9 mouse cellular contexts compared by ENCODE assay signal in genomic region chr10:77221108-77221507, GRCm38 (mm10). TPM values are rescaled to one million over a fixed set of nuclear protein-coding genes. Genes with fewer than 3 reads are reported as not detected.
A peak's percentile ranks its signal among the peaks of the same experiment; 100 is the strongest.
DNase-seq lines count a peak whose midpoint lies in the region; ATAC-seq and TF ChIP-seq lines count a peak whose summit lies in the region.
"Had no signal": no experiment of that assay in that cellular context is flagged by ENCODE, and none has a peak within 500 bp of the region (broad histone marks: within the 10 kb centered on the region; RNA-seq: fewer than 3 reads in every experiment).

No protein-coding gene starts in this region.

- peak overlapping the region; percentile 84 for H3K27ac ChIP-seq in heart, embryonic 13.5 days (replicated peaks)
- peak overlapping the region; percentile 95 for H3K27ac ChIP-seq in liver, embryonic 13.5 days
- H3K27ac ChIP-seq in stomach, embryonic 14.5 days (ENCODE audit: low read length) = peak overlapping the region; percentile 67
- no peak overlapping the region for H3K27ac ChIP-seq in hindbrain, embryonic 16.5 days (ENCODE audit: low read depth, low read length)
- H3K27ac ChIP-seq in forebrain, embryonic 16.5 days (ENCODE audit: low read length) = no peak overlapping the region
- H3K27ac ChIP-seq in hindbrain, embryonic 14.5 days = no peak overlapping the region

- DNase-seq in lung, adult 18-20 months = peak; percentile 41 to 47
- DNase-seq in lung, adult 2 months = no peak
- peak; percentile 73 for DNase-seq in liver, embryonic 13.5 days
- no peak for DNase-seq in hindbrain, embryonic 14.5 days (ENCODE audit: low spot score)

- 6% methylated on average over 11 of the region's 11 CpGs for WGBS in lung, adult 2 months
- 2% methylated on average over 11 of the region's 11 CpGs for WGBS in heart, embryonic 13.5 days
- WGBS in liver, embryonic 13.5 days (ENCODE audit: insufficient replicate concordance) = 2% methylated on average over 11 of the region's 11 CpGs
- 11% methylated on average over 11 of the region's 11 CpGs for WGBS in stomach, embryonic 14.5 days
- WGBS in hindbrain, embryonic 16.5 days = 81% methylated on average over 11 of the region's 11 CpGs
- 83% methylated on average over 11 of the region's 11 CpGs for WGBS in forebrain, embryonic 16.5 days
- WGBS in hindbrain, embryonic 14.5 days = 83% methylated on average over 11 of the region's 11 CpGs

- H3K4me2 ChIP-seq in heart, embryonic 13.5 days = peak overlapping the region; percentile 53
- peak overlapping the region; percentile 66 for H3K4me2 ChIP-seq in liver, embryonic 13.5 days
- H3K4me2 ChIP-seq in stomach, embryonic 14.5 days (replicated peaks; ENCODE audit: low read depth, low read length) = no peak overlapping the region
- H3K4me2 ChIP-seq in hindbrain, embryonic 16.5 days (ENCODE audit: low read length) = no peak overlapping the region
- no peak overlapping the region for H3K4me2 ChIP-seq in forebrain, embryonic 16.5 days (ENCODE audit: low read length)
- no peak overlapping the region for H3K4me2 ChIP-seq in hindbrain, embryonic 14.5 days (replicated peaks)
- H3K4me2 ChIP-seq: midbrain, embryonic 11.5 days had no signal

- TF ChIP-seq CTCF in lung, adult 2 months (IDR thresholded peaks at IDR 0.05; ENCODE audit: insufficient read depth, low read length) = no peak

- no peak overlapping the region for H3K4me3 ChIP-seq in lung, adult 2 months (replicated peaks; ENCODE audit: extremely low read depth, low read depth, low read length)
- peak overlapping the region; percentile 14; the same call in 1 of the 2 replicates for H3K4me3 ChIP-seq in heart, embryonic 13.5 days
- H3K4me3 ChIP-seq in liver, embryonic 13.5 days (replicated peaks) = peak overlapping the region; percentile 51
- no peak overlapping the region for H3K4me3 ChIP-seq in stomach, embryonic 14.5 days (ENCODE audit: low read depth, low read length)
- no peak overlapping the region for H3K4me3 ChIP-seq in hindbrain, embryonic 16.5 days (ENCODE audit: low read length)
- no peak overlapping the region for H3K4me3 ChIP-seq in forebrain, embryonic 16.5 days (replicated peaks; ENCODE audit: low read length)
- H3K4me3 ChIP-seq in hindbrain, embryonic 14.5 days (replicated peaks; ENCODE audit: low read length) = no peak overlapping the region

- H3K4me1 ChIP-seq in lung, adult 2 months (ENCODE audit: control insufficient read depth, insufficient read depth, low read length) = peaks cover 3% of the 10 kb centered on the region
- H3K4me1 ChIP-seq in heart, embryonic 13.5 days = peaks cover 75% of the 10 kb centered on the region
- peaks cover 98% of the 10 kb centered on the region for H3K4me1 ChIP-seq in liver, embryonic 13.5 days (replicated peaks)
- peaks cover 7% of the 10 kb centered on the region; the same call in 1 of the 2 replicates for H3K4me1 ChIP-seq in stomach, embryonic 14.5 days (ENCODE audit: control insufficient read depth, insufficient read depth, low read length)
- H3K4me1 ChIP-seq in hindbrain, embryonic 16.5 days (ENCODE audit: control insufficient read depth, insufficient read depth, low read depth, low read length) = no peaks in the 10 kb centered on the region
- H3K4me1 ChIP-seq in forebrain, embryonic 16.5 days (replicated peaks; ENCODE audit: control insufficient read depth, insufficient read depth, low read length) = no peaks in the 10 kb centered on the region
- no peaks in the 10 kb centered on the region for H3K4me1 ChIP-seq in hindbrain, embryonic 14.5 days (replicated peaks; ENCODE audit: control insufficient read depth, insufficient read depth, low read length)

- no peaks in the 10 kb centered on the region for H3K9me3 ChIP-seq in heart, embryonic 13.5 days
- no peaks in the 10 kb centered on the region for H3K9me3 ChIP-seq in liver, embryonic 13.5 days (replicated peaks)
- no peaks in the 10 kb centered on the region for H3K9me3 ChIP-seq in stomach, embryonic 14.5 days (ENCODE audit: control insufficient read depth, low read depth, low read length)
- H3K9me3 ChIP-seq in hindbrain, embryonic 16.5 days (ENCODE audit: control insufficient read depth, low read length) = no peaks in the 10 kb centered on the region
- H3K9me3 ChIP-seq in forebrain, embryonic 16.5 days (ENCODE audit: control insufficient read depth, low read length) = no peaks in the 10 kb centered on the region
- no peaks in the 10 kb centered on the region for H3K9me3 ChIP-seq in hindbrain, embryonic 14.5 days (ENCODE audit: control insufficient read depth, low read length)

- ATAC-seq in heart, embryonic 13.5 days (ENCODE audit: extremely low read depth, insufficient number of reproducible peaks, low FRiP score, low TSS enrichment) = peak; percentile 49; the same call in 1 of the 2 replicates
- peak; percentile 90 for ATAC-seq in liver, embryonic 13.5 days (ENCODE audit: low read depth)
- peak; percentile 74; the same call in 1 of the 2 replicates for ATAC-seq in stomach, embryonic 14.5 days (ENCODE audit: insufficient number of reproducible peaks, insufficient read depth, low FRiP score, low read depth)
- no peak for ATAC-seq in hindbrain, embryonic 16.5 days
- no peak for ATAC-seq in forebrain, embryonic 16.5 days
- no peak for ATAC-seq in hindbrain, embryonic 14.5 days (ENCODE audit: low FRiP score)

- no peaks in the 10 kb centered on the region for H3K27me3 ChIP-seq in heart, embryonic 13.5 days (replicated peaks)
- no peaks in the 10 kb centered on the region for H3K27me3 ChIP-seq in liver, embryonic 13.5 days
- H3K27me3 ChIP-seq in stomach, embryonic 14.5 days (ENCODE audit: control insufficient read depth, insufficient read depth, low read length) = no peaks in the 10 kb centered on the region
- H3K27me3 ChIP-seq in hindbrain, embryonic 16.5 days (replicated peaks; ENCODE audit: control insufficient read depth, insufficient read depth, low read length) = no peaks in the 10 kb centered on the region
- H3K27me3 ChIP-seq in forebrain, embryonic 16.5 days (replicated peaks; ENCODE audit: control insufficient read depth, insufficient read depth, low read length) = no peaks in the 10 kb centered on the region
- H3K27me3 ChIP-seq in hindbrain, embryonic 14.5 days (ENCODE audit: control insufficient read depth, insufficient read depth, low read length) = no peaks in the 10 kb centered on the region

- no peaks in the 10 kb centered on the region for H3K36me3 ChIP-seq in heart, embryonic 13.5 days
- H3K36me3 ChIP-seq in liver, embryonic 13.5 days = no peaks in the 10 kb centered on the region
- H3K36me3 ChIP-seq in stomach, embryonic 14.5 days (ENCODE audit: control insufficient read depth, insufficient read depth, low read length) = no peaks in the 10 kb centered on the region
- no peaks in the 10 kb centered on the region for H3K36me3 ChIP-seq in hindbrain, embryonic 16.5 days (ENCODE audit: control insufficient read depth, insufficient read depth, low read length)
- no peaks in the 10 kb centered on the region for H3K36me3 ChIP-seq in forebrain, embryonic 16.5 days (ENCODE audit: control insufficient read depth, insufficient read depth)
- H3K36me3 ChIP-seq in hindbrain, embryonic 14.5 days (replicated peaks; ENCODE audit: control insufficient read depth, insufficient read depth) = no peaks in the 10 kb centered on the region

- TF ChIP-seq POLR2A in lung, adult 2 months (IDR thresholded peaks at IDR 0.05; ENCODE audit: borderline replicate concordance, extremely low read depth, low read depth, low read length) = no peak

- H3K9ac ChIP-seq in heart, embryonic 13.5 days = peak overlapping the region; percentile 56
- peak overlapping the region; percentile 75 for H3K9ac ChIP-seq in liver, embryonic 13.5 days
- H3K9ac ChIP-seq in stomach, embryonic 14.5 days (replicated peaks; ENCODE audit: low read depth, low read length) = no peak overlapping the region
- H3K9ac ChIP-seq in hindbrain, embryonic 16.5 days (ENCODE audit: low read depth, low read length) = no peak overlapping the region
- H3K9ac ChIP-seq in forebrain, embryonic 16.5 days (replicated peaks; ENCODE audit: low read depth, low read length) = no peak overlapping the region
- H3K9ac ChIP-seq in hindbrain, embryonic 14.5 days = no peak overlapping the region

RNA-seq across cellular contexts. Expression of gene Pofut2, which starts 37.9 kb away (rescaled TPM):
- 81.3 and 81.6 TPM in 2 replicates for polyA plus RNA-seq in lung, adult 2 months (2012; rRNA removed)
- 120 and 122 TPM in 2 replicates for polyA plus RNA-seq in heart, embryonic 13.5 days (2015; fragmentation: Nextera tagmentation; extraction: Ambion mirVana)
- polyA plus RNA-seq in liver, embryonic 13.5 days (2015; fragmentation: Nextera tagmentation; extraction: Ambion mirVana) = 29.7 and 30.2 TPM in 2 replicates
- 119 and 129 TPM in 2 replicates for polyA plus RNA-seq in stomach, embryonic 14.5 days (2014; fragmentation: Nextera tagmentation; extraction: Ambion mirVana)
- polyA plus RNA-seq in hindbrain, embryonic 16.5 days (2015; fragmentation: Nextera tagmentation; extraction: Ambion mirVana) = 58.8 and 65.7 TPM in 2 replicates
- 47.3 and 50.5 TPM in 2 replicates for polyA plus RNA-seq in forebrain, embryonic 16.5 days (2015; fragmentation: Nextera tagmentation; extraction: Ambion mirVana)
- polyA plus RNA-seq in hindbrain, embryonic 14.5 days (2014; fragmentation: Nextera tagmentation; extraction: Ambion mirVana) = 53.2 and 53.3 TPM in 2 replicates

RNA-seq across cellular contexts. Expression of gene Col18a1, which starts 54.8 kb away (rescaled TPM):
- 38.1 and 39.3 TPM in 2 replicates for polyA plus RNA-seq in lung, adult 2 months (2012; rRNA removed)
- polyA plus RNA-seq in heart, embryonic 13.5 days (2015; fragmentation: Nextera tagmentation; extraction: Ambion mirVana) = 143 and 155 TPM in 2 replicates
- 29.7 and 36.3 TPM in 2 replicates for polyA plus RNA-seq in liver, embryonic 13.5 days (2015; fragmentation: Nextera tagmentation; extraction: Ambion mirVana)
- 49.8 and 56.3 TPM in 2 replicates for polyA plus RNA-seq in stomach, embryonic 14.5 days (2014; fragmentation: Nextera tagmentation; extraction: Ambion mirVana)
- 26.4 and 41.9 TPM in 2 replicates for polyA plus RNA-seq in hindbrain, embryonic 16.5 days (2015; fragmentation: Nextera tagmentation; extraction: Ambion mirVana)
- 21.7 and 26.2 TPM in 2 replicates for polyA plus RNA-seq in forebrain, embryonic 16.5 days (2015; fragmentation: Nextera tagmentation; extraction: Ambion mirVana)
- 38.6 and 51.2 TPM in 2 replicates for polyA plus RNA-seq in hindbrain, embryonic 14.5 days (2014; fragmentation: Nextera tagmentation; extraction: Ambion mirVana)

Comparison
In these comparisons a context has a peak if more than half of its experiments do, and no peak if none do; other contexts are left out.
1. DNase-seq: peak in lung, adult 18-20 months (2 of 2) and liver, embryonic 13.5 days (single experiment); none in lung, adult 2 months (single experiment) and hindbrain, embryonic 14.5 days (single experiment).
2. H3K4me3 ChIP-seq: peak in heart, embryonic 13.5 days (single experiment) and liver, embryonic 13.5 days (single experiment); none in lung, adult 2 months (single experiment), stomach, embryonic 14.5 days (single experiment), hindbrain, embryonic 16.5 days (single experiment), forebrain, embryonic 16.5 days (single experiment) and hindbrain, embryonic 14.5 days (single experiment).
3. ATAC-seq: peak in heart, embryonic 13.5 days (single experiment), liver, embryonic 13.5 days (single experiment) and stomach, embryonic 14.5 days (single experiment); none in hindbrain, embryonic 16.5 days (single experiment), forebrain, embryonic 16.5 days (single experiment) and hindbrain, embryonic 14.5 days (single experiment).
4. H3K27ac ChIP-seq: peak in heart, embryonic 13.5 days (single experiment), liver, embryonic 13.5 days (single experiment) and stomach, embryonic 14.5 days (single experiment); none in hindbrain, embryonic 16.5 days (single experiment), forebrain, embryonic 16.5 days (single experiment) and hindbrain, embryonic 14.5 days (single experiment).
5. H3K4me2 ChIP-seq: peak in heart, embryonic 13.5 days (single experiment) and liver, embryonic 13.5 days (single experiment); none in stomach, embryonic 14.5 days (single experiment), hindbrain, embryonic 16.5 days (single experiment), forebrain, embryonic 16.5 days (single experiment) and hindbrain, embryonic 14.5 days (single experiment).
6. H3K9ac ChIP-seq: peak in heart, embryonic 13.5 days (single experiment) and liver, embryonic 13.5 days (single experiment); none in stomach, embryonic 14.5 days (single experiment), hindbrain, embryonic 16.5 days (single experiment), forebrain, embryonic 16.5 days (single experiment) and hindbrain, embryonic 14.5 days (single experiment).